Mouse (Mus musculus) kidney, embryonic 16.5 days (tissue): ENCODE measurements at regions not wholly inside any gene's neighbourhood (a gene's known extent, or its start where the extent isn't known, plus 50 kb on each side); places are given as distances from the start of the nearest gene placed in this dataset.

ENCODE experiments used
- ATAC-seq: fragments of 200-750 bp; cut with Nextera tagmentation; 2 replicates; pipeline ENCODE4 v1.8.0; 2017; ENCODE audit warnings: moderate TSS enrichment; ENCODE audit not compliant: low FRiP score, low TSS enrichment
- H3K27ac ChIP-seq: fragments of 300-500 bp; sonication (generic); 2 replicates; pipeline ENCODE4 v1.5.1; 2014; ENCODE audit warnings: low read length
- H3K27me3 ChIP-seq: fragments of 300-500 bp; sonication (generic); 2 replicates; pipeline ENCODE4 v1.6.1; 2014; ENCODE audit warnings: low read length, control low read depth, mixed read lengths; ENCODE audit not compliant: insufficient read depth
- H3K36me3 ChIP-seq: fragments of 300-500 bp; sonication (generic); 2 replicates; pipeline ENCODE4 v1.6.1; 2014; ENCODE audit warnings: low read length, control low read depth, mixed read lengths; ENCODE audit not compliant: insufficient read depth
- H3K4me1 ChIP-seq: fragments of 300-500 bp; sonication (generic); 2 replicates; pipeline ENCODE4 v1.6.1; 2014; ENCODE audit warnings: low read length, control low read depth, mixed read lengths; ENCODE audit not compliant: insufficient read depth
- H3K4me2 ChIP-seq: fragments of 300-500 bp; sonication (generic); replicated peaks from 2 replicates; pipeline ENCODE4 v1.6.1; 2014; ENCODE audit warnings: low read depth, low read length
- H3K4me3 ChIP-seq: fragments of 300-500 bp; sonication (generic); 2 replicates; pipeline ENCODE4 v1.5.1; 2014; ENCODE audit warnings: mild to moderate bottlenecking, low read length
- H3K9ac ChIP-seq: fragments of 300-500 bp; sonication (generic); replicated peaks from 2 replicates; pipeline ENCODE4 v1.6.1; 2014; ENCODE audit warnings: low read length
- H3K9me3 ChIP-seq: fragments of 300-500 bp; sonication (generic); 2 replicates; pipeline ENCODE4 v1.6.1; 2016; ENCODE audit warnings: low read length, control low read depth
- WGBS: fragments of 180-500 bp; shearing (Covaris S2); extraction: QIAGEN DNeasy Blood & Tissue Kit; methylation state at CpG from one replicate; pipeline ENCODE4 v1.1.7; 2014; 5-methylcytosine and 5-hydroxymethylcytosine counted together

DNA sequence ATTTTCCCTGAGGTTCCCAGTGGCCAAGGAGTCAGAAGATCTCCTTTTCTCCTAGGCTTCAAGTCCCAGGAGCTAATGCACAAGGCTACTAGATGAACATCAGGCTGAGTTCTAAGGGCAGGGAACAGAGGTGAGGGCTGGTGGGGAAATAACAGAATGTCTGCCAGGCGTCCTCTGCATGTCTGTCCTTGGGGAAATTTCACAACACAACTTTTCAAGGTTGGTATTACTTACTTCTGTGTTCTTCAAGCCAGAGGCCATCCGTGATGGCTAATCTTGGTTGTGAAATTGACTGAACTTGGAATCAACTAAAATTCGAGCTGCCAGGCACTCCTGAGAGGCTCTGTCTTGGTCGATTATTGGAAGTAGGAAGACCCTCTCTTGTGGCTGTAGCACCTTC, 416.6 kb downstream of the Vrk1 start:
- Histone ChIP-seq H3K4me3 (no peak overlapping the region), H3K9ac (no peak overlapping the region), H3K36me3 (no peaks in the 10 kb centered on the region), H3K27me3 (no peaks in the 10 kb centered on the region), H3K9me3 (no peaks in the 10 kb centered on the region), H3K4me2 (no peak overlapping the region), H3K27ac (no peak overlapping the region), H3K4me1 (no peaks in the 10 kb centered on the region)
- 77% methylated on average over 4 of the region's 4 CpGs for WGBS
- ATAC-seq = no peak

DNA sequence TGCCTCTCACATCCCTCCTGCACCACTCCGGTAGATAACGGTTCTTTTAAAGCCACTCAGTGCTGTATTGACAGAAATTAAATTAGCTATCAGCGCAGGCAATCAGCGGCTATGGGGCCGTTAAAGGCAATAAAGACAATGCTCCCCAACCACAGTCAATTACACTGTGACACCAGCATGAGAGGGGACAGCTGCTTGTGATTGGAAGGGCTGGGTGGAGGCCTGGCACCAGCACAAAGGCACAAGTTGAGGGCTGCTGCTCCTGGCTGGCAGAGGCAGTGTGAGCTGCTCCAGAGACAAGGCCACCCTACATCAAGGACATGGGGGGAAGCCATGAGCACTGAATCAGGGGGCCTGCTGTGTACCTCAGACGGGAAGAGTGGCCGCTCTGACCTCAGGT, 420.0 kb downstream of the Vrk1 start:
- no peak for ATAC-seq
- 29% methylated on average over 7 of the region's 7 CpGs for WGBS
- H3K27me3 ChIP-seq = no peaks in the 10 kb centered on the region
- no peak overlapping the region for H3K9ac ChIP-seq
- H3K36me3 ChIP-seq = no peaks in the 10 kb centered on the region
- H3K9me3 ChIP-seq = no peaks in the 10 kb centered on the region
- no peak overlapping the region for H3K27ac ChIP-seq
- no peak overlapping the region for H3K4me3 ChIP-seq
- no peak overlapping the region for H3K4me2 ChIP-seq
- H3K4me1 ChIP-seq = no peaks in the 10 kb centered on the region

DNA sequence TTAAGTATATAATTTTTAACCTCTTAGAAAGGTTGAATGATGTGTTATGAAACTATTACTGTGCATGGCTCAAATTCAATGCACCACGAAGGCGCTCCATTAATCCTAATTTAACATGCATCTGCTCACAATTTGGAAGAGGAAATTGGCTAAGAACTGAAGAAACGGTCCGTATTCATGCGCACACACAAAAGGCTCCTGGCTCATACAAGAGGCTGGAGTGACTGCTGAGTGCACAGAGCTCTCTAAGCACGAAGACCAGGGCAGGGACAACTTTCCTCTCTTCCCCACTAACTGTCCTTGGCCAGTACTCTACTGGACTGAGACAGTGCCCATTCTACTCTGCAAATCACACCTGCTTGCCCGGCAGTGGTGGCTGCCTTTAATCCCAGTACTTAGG, 435.1 kb downstream of the Vrk1 start:
- Histone ChIP-seq H3K9ac (no peak overlapping the region), H3K27ac (no peak overlapping the region), H3K4me2 (no peak overlapping the region), H3K36me3 (no peaks in the 10 kb centered on the region), H3K9me3 (peaks cover 8% of the 10 kb centered on the region; the same call in 1 of the 2 replicates), H3K4me3 (no peak overlapping the region), H3K4me1 (no peaks in the 10 kb centered on the region), H3K27me3 (no peaks in the 10 kb centered on the region)
- 83% methylated on average over 7 of the region's 7 CpGs for WGBS
- ATAC-seq = no peak

DNA sequence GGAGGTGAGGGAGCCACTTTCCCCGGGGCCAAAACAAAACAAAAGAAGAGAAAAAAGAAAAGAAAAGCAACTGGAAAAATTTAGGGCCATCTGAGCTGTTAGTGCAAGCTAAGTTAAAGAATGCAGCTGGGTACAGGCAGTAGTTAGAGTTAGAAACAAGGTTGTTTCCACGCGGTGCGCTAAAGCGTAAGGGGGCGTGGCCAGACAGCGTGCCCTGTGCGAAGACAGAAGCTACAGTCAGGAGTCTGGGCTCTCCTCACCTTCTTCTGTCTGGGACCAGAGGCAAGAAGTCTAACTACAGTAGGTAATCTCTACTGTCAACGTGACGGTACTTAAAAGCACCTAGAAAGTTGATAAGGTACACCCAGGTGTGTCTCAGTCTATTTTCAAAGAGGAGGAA, 435.9 kb downstream of the Vrk1 start:
- H3K27me3 ChIP-seq = no peaks in the 10 kb centered on the region
- no peaks in the 10 kb centered on the region for H3K4me1 ChIP-seq
- no peak for ATAC-seq
- peaks cover 8% of the 10 kb centered on the region; the same call in 1 of the 2 replicates for H3K9me3 ChIP-seq
- no peak overlapping the region for H3K27ac ChIP-seq
- no peak overlapping the region for H3K4me2 ChIP-seq
- H3K9ac ChIP-seq = no peak overlapping the region
- no peaks in the 10 kb centered on the region for H3K36me3 ChIP-seq
- 70% methylated on average over 10 of the region's 10 CpGs for WGBS
- no peak overlapping the region for H3K4me3 ChIP-seq

DNA sequence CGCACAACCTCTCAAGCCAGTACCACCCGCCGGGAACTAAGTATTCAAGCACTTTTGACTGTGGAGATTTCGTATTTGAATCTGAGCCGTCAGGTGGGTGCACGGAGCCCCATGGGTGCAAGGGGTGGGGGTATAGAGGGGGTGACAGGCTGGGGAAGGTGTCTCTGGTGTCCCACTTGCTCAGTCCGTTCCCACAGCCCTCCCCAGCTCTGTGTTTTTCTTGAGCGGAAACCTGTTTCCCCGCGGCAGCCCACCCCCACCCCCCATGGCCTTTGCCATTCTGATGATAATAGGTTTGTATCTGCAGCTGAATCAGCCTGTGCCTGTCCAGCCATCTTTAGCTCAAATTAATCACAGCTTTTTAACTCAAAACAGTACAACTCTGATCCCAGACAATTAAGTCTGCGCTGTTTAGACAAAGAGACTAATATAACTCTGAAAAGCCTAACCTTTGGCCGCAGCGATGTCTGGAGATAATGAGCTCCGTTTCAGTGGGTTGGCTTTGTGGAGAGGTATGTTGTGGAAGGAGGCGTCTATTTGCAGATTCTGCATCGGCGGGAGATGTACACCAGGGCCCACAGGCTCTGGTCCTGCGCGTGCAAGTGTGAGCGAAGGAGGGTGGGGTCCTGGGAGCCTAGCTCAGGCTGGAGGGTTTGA, 437.0 kb downstream of the Vrk1 start:
- no peaks in the 10 kb centered on the region for H3K27me3 ChIP-seq
- H3K27ac ChIP-seq = no peak overlapping the region
- H3K9me3 ChIP-seq = peaks cover 8% of the 10 kb centered on the region; the same call in 1 of the 2 replicates
- no peak overlapping the region for H3K4me3 ChIP-seq
- H3K36me3 ChIP-seq = no peaks in the 10 kb centered on the region
- no peak overlapping the region for H3K9ac ChIP-seq
- no peak overlapping the region for H3K4me2 ChIP-seq
- WGBS = 88% methylated on average over 20 of the region's 20 CpGs
- H3K4me1 ChIP-seq = no peaks in the 10 kb centered on the region
- ATAC-seq = no peak

DNA sequence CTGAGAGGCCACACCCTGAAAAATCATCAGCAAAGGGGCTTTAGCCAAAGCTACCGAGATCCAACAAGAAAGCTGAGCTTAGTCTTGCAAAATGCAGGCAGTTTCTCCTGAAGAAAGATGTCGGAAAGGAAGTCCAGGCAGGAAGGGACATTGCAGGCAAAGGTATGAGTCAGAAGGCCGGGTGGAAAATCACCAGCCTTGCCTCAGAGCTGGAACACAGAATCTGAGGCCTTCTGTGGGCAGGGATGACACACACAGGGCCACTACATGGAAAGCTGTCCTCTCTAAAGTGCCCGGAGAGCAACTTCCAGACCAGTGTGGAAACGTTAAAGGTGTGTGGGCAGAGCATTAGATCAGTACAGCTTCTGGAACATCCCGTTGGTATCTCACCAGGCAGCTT, 438.5 kb downstream of the Vrk1 start:
- ATAC-seq = no peak
- H3K4me1 ChIP-seq = no peaks in the 10 kb centered on the region
- H3K27me3 ChIP-seq = no peaks in the 10 kb centered on the region
- H3K27ac ChIP-seq = no peak overlapping the region
- 84% methylated on average over 6 of the region's 6 CpGs for WGBS
- no peak overlapping the region for H3K9ac ChIP-seq
- H3K4me3 ChIP-seq = no peak overlapping the region
- no peak overlapping the region for H3K4me2 ChIP-seq
- peaks cover 8% of the 10 kb centered on the region; the same call in 1 of the 2 replicates for H3K9me3 ChIP-seq
- H3K36me3 ChIP-seq = no peaks in the 10 kb centered on the region

DNA sequence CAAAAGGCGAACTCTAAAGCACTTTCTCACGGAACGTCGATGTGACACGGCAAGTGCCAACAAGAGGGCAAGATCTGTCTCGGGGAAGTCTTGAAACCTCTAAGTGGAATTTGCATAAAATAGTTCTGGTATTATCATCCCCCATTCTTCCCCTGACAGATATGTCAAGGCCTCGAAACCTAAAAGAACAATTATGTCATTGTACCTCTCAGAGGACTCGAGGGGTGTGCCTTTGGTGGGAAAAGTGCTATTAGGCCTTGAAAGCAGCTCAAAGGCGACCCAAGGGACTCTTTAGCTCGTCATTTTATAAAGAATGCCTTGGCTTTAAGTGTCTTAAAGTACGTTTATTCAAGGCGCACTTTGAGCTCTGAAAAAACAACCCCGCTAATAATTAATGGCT, 443.5 kb downstream of the Vrk1 start:
- H3K9ac ChIP-seq = no peak overlapping the region
- no peaks in the 10 kb centered on the region for H3K27me3 ChIP-seq
- no peak overlapping the region for H3K4me3 ChIP-seq
- H3K27ac ChIP-seq = no peak overlapping the region
- no peak for ATAC-seq
- no peaks in the 10 kb centered on the region for H3K36me3 ChIP-seq
- no peaks in the 10 kb centered on the region for H3K4me1 ChIP-seq
- no peak overlapping the region for H3K4me2 ChIP-seq
- H3K9me3 ChIP-seq = no peaks in the 10 kb centered on the region
- WGBS = 55% methylated on average over 13 of the region's 13 CpGs

DNA sequence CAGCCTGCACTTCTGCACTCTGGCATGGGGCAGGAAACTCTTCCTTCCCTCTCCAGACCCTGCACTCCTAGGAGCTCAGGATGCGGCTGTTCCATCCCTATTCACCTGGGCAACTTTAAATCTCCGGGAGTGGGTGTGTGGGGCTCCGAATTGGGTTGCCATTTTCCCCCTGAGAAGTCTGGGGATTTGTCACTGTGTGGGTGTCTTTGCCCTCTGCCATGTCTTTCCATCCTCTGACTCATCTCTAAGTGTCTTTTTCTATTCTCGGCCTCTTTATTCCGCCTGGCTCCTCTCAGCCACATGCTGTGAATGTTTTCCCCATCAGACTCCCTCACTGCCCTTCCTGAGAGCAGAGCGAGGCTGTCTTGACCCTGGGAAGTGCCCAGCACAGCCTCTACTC, 448.2 kb downstream of the Vrk1 start:
- WGBS = 62% methylated on average over 6 of the region's 6 CpGs
- no peaks in the 10 kb centered on the region for H3K4me1 ChIP-seq
- no peaks in the 10 kb centered on the region for H3K9me3 ChIP-seq
- no peak overlapping the region for H3K27ac ChIP-seq
- no peak for ATAC-seq
- H3K9ac ChIP-seq = no peak overlapping the region
- H3K36me3 ChIP-seq = no peaks in the 10 kb centered on the region
- H3K4me2 ChIP-seq = no peak overlapping the region
- no peak overlapping the region for H3K4me3 ChIP-seq
- H3K27me3 ChIP-seq = no peaks in the 10 kb centered on the region

DNA sequence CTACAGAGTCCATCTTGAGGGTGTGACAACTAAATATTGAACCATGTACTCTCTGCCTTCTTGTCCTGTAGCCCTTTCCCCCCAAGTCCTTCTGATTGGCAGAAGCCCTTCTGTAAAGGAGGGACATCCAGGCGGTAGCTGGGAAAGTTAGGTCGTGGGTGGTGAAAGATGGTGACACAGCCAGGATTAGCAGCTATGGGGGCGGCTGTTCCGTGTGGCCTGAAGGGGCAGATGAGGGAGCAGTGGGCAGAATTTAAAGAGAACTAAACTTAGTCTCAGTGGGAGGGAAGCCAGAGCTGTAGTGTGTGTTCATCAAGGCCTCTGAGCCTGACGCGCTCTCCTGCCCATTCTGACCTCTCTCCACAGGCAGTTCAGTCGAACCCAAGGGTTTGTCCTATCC, 450.6 kb downstream of the Vrk1 start:
- Histone ChIP-seq H3K9ac (no peak overlapping the region), H3K4me2 (no peak overlapping the region), H3K36me3 (no peaks in the 10 kb centered on the region), H3K27me3 (no peaks in the 10 kb centered on the region), H3K9me3 (no peaks in the 10 kb centered on the region), H3K4me1 (no peaks in the 10 kb centered on the region), H3K27ac (no peak overlapping the region), H3K4me3 (no peak overlapping the region)
- WGBS = 83% methylated on average over 7 of the region's 7 CpGs
- ATAC-seq = no peak

DNA sequence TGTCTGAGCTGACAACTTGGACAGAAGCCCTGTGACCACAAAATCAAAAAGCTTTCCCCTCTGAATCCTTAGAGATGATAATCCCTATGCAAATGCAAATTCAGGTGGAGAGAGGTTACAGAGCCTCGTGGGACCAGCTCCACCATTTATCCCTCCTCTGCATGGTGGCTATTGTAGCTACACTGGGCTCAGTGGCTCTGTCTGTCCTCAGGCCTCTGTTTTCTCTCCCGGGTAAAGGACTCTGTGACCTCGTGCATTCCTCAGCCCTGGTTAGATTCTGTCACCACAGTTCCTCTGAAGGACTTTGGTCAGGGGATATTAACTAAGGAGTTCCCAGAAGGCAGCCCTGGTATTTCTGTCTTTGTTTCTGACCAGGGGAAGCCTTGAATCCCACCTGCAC, 452.3 kb downstream of the Vrk1 start:
- no peak overlapping the region for H3K9ac ChIP-seq
- H3K27ac ChIP-seq = no peak overlapping the region
- 32% methylated on average over 3 of the region's 3 CpGs for WGBS
- no peaks in the 10 kb centered on the region for H3K36me3 ChIP-seq
- H3K4me2 ChIP-seq = no peak overlapping the region
- H3K9me3 ChIP-seq = no peaks in the 10 kb centered on the region
- H3K4me3 ChIP-seq = no peak overlapping the region
- no peaks in the 10 kb centered on the region for H3K27me3 ChIP-seq
- no peaks in the 10 kb centered on the region for H3K4me1 ChIP-seq
- ATAC-seq = no peak
